Mouse (Mus musculus) megakaryocyte, embryonic 14.5 days (primary cell): ENCODE measurements around the gene Fxyd4. TPM values are rescaled to one million over a fixed set of nuclear protein-coding genes. Genes with fewer than 3 reads are reported as not detected.

Source experiments
- H3K27me3 ChIP-seq: replicated peaks from 2 replicates; pipeline ENCODE3; 2012; ENCODE audit warnings: inconsistent platforms
- H3K36me3 ChIP-seq: replicated peaks from 2 replicates; pipeline ENCODE3; 2012; ENCODE audit warnings: low read length, inconsistent platforms, mixed read lengths
- H3K4me1 ChIP-seq: 2 replicates; pipeline ENCODE4 v1.6.1; 2012; ENCODE audit warnings: inconsistent platforms
- H3K4me3 ChIP-seq: replicated peaks from 2 replicates; pipeline ENCODE3; 2012; ENCODE audit warnings: moderate library complexity, mild to moderate bottlenecking, inconsistent platforms
- H3K9me3 ChIP-seq: 2 replicates; pipeline ENCODE4 v1.6.1; 2012; ENCODE audit warnings: inconsistent platforms
- FLI1 ChIP-seq: IDR thresholded peaks from 2 replicates; pipeline ENCODE4 v1.6.1; 2012; ENCODE audit warnings: low read length, inconsistent platforms, mixed read lengths
- GATA1 ChIP-seq: IDR thresholded peaks from 3 replicates; pipeline ENCODE4 v1.6.1; 2012; ENCODE audit warnings: mixed read lengths, low read length, inconsistent platforms, borderline replicate concordance
- polyA plus RNA-seq: library from polyadenylated mRNA; stranded (reverse); fragments of >175 nt; gene quantifications from 2 replicates; pipeline ENCODE4 v1.2.3, GENCODE M21; 2012; ENCODE audit warnings: low replicate concordance; ENCODE audit not compliant: insufficient read depth

Fxyd4 gene
- polyA plus RNA-seq, 1 experiment: not detected

GRCm38 (mm10) chr6:117918043-117918442 is 19.4 kb downstream of the Fxyd4 start:
- H3K4me3 ChIP-seq: peak overlapping the region; percentile 95
- no peaks in the 10 kb centered on the region for H3K9me3 ChIP-seq
- no peaks in the 10 kb centered on the region for H3K27me3 ChIP-seq
- H3K36me3 ChIP-seq: peaks cover 59% of the 10 kb centered on the region
- peaks cover 72% of the 10 kb centered on the region for H3K4me1 ChIP-seq
- TF ChIP-seq GATA1: no peak
- no peak for TF ChIP-seq FLI1

- Histone ChIP-seq H3K9me3 (no peaks in the 10 kb centered on the region), H3K4me1 (peaks cover 74% of the 10 kb centered on the region), H3K4me3 (peak overlapping the region; percentile 95), H3K36me3 (peaks cover 56% of the 10 kb centered on the region), H3K27me3 (no peaks in the 10 kb centered on the region)
- TF ChIP-seq GATA1: no peak
- TF ChIP-seq FLI1: no peak
These were observed 19.9 kb downstream of the Fxyd4 start for GRCm38 (mm10) chr6:117917576-117917975.

- Histone ChIP-seq H3K27me3 (no peaks in the 10 kb centered on the region), H3K36me3 (peaks cover 49% of the 10 kb centered on the region), H3K9me3 (no peaks in the 10 kb centered on the region), H3K4me1 (peaks cover 76% of the 10 kb centered on the region), H3K4me3 (peak overlapping the region; percentile 95)
- TF ChIP-seq GATA1 (no peak), FLI1 (peak; percentile 40; the same call in 1 of the 2 replicates)
These were observed 20.6 kb downstream of the Fxyd4 start for GRCm38 (mm10) chr6:117916737-117917426.

- H3K27me3 ChIP-seq: no peaks in the 10 kb centered on the region
- H3K4me3 ChIP-seq: peak overlapping the region; percentile 95
- peaks cover 43% of the 10 kb centered on the region for H3K36me3 ChIP-seq
- no peak for TF ChIP-seq FLI1
- no peak for TF ChIP-seq GATA1
- no peaks in the 10 kb centered on the region for H3K9me3 ChIP-seq
- peaks cover 76% of the 10 kb centered on the region for H3K4me1 ChIP-seq
These were observed 21.2 kb downstream of the Fxyd4 start for GRCm38 (mm10) chr6:117916205-117916736.

GRCm38 (mm10) chr6:117914541-117914940 is 23.0 kb downstream of the Fxyd4 start:
- Histone ChIP-seq H3K4me3 (no peak overlapping the region), H3K9me3 (no peaks in the 10 kb centered on the region), H3K27me3 (no peaks in the 10 kb centered on the region), H3K36me3 (peaks cover 27% of the 10 kb centered on the region), H3K4me1 (peaks cover 73% of the 10 kb centered on the region)
- TF ChIP-seq GATA1 (no peak), FLI1 (no peak)

GRCm38 (mm10) chr6:117910120-117910661 is 27.3 kb downstream of the Fxyd4 start:
- H3K4me1 ChIP-seq: peaks cover 59% of the 10 kb centered on the region
- H3K9me3 ChIP-seq: no peaks in the 10 kb centered on the region
- H3K4me3 ChIP-seq: peak overlapping the region; percentile 97
- H3K36me3 ChIP-seq: peaks cover 12% of the 10 kb centered on the region
- no peaks in the 10 kb centered on the region for H3K27me3 ChIP-seq
- TF ChIP-seq FLI1 (no peak), GATA1 (no peak)

- no peaks in the 10 kb centered on the region for H3K27me3 ChIP-seq
- H3K36me3 ChIP-seq: peaks cover 4% of the 10 kb centered on the region
- no peak for TF ChIP-seq FLI1
- TF ChIP-seq GATA1: no peak
- peaks cover 62% of the 10 kb centered on the region for H3K4me1 ChIP-seq
- H3K4me3 ChIP-seq: peak overlapping the region; percentile 97
- H3K9me3 ChIP-seq: no peaks in the 10 kb centered on the region
These were observed 29.0 kb downstream of the Fxyd4 start for GRCm38 (mm10) chr6:117908424-117908900.

GRCm38 (mm10) chr6:117907979-117908355 is 29.5 kb downstream of the Fxyd4 start:
- Histone ChIP-seq H3K36me3 (no peaks in the 10 kb centered on the region), H3K4me1 (peaks cover 59% of the 10 kb centered on the region), H3K9me3 (no peaks in the 10 kb centered on the region), H3K27me3 (no peaks in the 10 kb centered on the region), H3K4me3 (peak overlapping the region; percentile 97)
- no peak for TF ChIP-seq GATA1
- TF ChIP-seq FLI1: no peak

- H3K27me3 ChIP-seq: no peaks in the 10 kb centered on the region
- H3K4me1 ChIP-seq: peaks cover 61% of the 10 kb centered on the region
- H3K9me3 ChIP-seq: no peaks in the 10 kb centered on the region
- no peaks in the 10 kb centered on the region for H3K36me3 ChIP-seq
- TF ChIP-seq GATA1: no peak
- TF ChIP-seq FLI1: no peak
- peak overlapping the region; percentile 97 for H3K4me3 ChIP-seq
These were observed 30.1 kb downstream of the Fxyd4 start for GRCm38 (mm10) chr6:117907301-117907978.
